Mouse (Mus musculus) B cell, adult 2 months (primary cell): ENCODE measurements around the gene Nsun5.
A peak's percentile ranks its signal among the peaks of the same experiment; 100 is the strongest.

Experiments
- DNase-seq, 2 experiments: peaks; one replicate each; pipeline ENCODE4 v3.0.0; 2022

The Nsun5 gene

DNA sequence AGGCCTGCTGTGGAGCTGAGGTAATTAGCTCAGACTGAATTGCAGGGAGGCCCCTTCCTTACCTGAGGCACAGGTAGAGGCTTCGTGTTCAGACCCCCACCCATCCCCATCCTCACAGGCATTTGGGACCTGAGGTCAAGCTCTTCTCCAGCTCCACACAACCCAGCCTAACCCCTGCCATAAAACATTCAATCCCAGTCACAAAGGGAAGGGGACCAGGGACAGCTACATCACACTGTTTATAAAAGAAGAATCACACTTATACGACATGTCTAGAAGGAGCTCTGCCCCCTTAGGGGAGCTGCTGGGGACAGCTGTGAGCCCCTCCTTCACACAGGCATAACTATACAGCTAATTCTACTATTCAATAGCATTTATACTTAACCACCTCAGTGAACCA, 6.6 kb downstream of the Nsun5 start:
- DNase-seq, result no peak

DNA sequence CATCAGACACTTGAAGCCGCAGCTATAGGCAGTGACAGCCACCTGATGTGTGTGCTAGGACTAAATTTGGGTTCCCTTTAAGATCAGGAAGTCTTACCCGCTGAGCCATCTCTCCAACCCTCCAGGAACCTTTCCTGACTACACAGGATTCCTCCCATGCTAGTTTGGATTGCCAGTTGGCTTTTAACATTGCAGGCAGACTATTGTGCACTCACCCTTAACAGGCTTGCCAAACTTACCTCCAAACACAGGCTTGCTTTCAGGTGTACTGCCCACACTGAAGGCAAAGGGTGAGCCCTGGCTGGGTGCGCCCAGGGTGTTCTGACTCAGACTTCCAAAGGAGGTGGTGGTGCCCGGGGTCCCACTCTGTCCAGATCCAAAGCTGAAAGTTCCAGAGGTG, 10.9 kb downstream of the Nsun5 start:
- no peak for DNase-seq

DNA sequence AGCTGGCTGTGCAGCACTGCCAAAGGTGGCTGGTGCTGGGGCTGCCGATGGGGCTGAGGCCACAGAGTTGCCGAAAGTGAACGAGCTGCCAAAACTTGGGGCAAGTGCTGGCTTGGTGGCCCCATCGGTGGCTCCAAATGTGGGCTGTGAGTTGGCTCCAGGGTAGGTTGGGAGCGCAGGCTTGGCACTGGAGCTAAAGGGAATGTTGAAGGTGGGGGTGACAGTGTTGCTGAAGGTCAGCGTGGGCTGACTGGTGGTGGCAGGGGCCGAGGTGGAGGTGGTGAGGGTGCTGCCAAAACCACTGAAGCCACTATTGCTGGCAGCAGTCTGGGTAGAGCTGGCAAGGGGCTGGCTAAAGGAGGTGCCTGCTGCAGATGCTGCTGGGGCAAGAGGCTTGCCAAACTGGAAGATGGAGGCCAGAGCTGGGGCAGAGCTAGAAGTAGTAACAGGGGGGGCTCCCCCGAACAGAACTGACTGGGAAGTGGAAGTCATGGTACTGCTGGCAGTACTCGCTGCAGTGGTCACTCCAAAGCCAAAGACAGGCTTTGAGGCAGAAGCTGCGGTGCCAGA, 11.7 kb downstream of the Nsun5 start:
- DNase-seq, result no peak

DNA sequence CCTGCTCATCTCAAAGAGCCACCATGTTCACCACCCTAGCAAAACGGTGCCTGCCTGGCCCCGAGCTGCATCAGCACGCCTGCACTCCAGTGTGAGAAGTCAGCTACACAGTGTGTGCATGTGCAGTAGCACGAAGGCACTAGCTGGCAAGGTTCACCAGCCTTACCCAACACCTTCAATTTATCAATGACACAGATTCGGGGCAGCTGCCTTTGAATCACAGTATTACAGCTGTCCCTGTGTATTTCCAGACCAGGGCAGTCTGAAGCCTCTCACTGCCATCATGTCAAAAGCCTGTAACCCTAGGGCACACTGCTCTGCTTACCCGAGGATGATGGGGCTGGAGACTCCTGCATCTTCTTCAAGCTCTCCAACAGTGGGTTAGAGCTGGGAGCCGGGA, 13.0 kb downstream of the Nsun5 start:
- no peak for DNase-seq

DNA sequence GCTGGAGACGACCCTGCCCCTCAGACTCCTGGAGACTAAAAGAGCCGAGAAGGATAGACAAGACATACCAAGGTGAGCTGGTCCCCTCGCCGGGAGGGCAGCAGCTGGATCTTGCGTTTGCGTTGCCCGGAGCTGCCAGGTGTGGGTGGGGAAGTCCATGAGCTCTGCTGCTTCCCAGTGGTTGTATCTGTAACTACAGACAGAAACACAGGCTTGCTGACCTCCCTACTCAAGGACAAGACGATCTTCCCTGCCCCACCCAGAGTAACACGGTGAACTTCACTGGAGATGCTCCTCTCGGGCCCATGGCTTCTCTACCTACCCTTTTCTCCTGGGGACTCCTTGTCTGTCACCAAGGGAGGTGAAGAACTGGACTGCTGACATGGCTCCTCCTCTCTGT, 14.0 kb downstream of the Nsun5 start:
- DNase-seq, result no peak

DNA sequence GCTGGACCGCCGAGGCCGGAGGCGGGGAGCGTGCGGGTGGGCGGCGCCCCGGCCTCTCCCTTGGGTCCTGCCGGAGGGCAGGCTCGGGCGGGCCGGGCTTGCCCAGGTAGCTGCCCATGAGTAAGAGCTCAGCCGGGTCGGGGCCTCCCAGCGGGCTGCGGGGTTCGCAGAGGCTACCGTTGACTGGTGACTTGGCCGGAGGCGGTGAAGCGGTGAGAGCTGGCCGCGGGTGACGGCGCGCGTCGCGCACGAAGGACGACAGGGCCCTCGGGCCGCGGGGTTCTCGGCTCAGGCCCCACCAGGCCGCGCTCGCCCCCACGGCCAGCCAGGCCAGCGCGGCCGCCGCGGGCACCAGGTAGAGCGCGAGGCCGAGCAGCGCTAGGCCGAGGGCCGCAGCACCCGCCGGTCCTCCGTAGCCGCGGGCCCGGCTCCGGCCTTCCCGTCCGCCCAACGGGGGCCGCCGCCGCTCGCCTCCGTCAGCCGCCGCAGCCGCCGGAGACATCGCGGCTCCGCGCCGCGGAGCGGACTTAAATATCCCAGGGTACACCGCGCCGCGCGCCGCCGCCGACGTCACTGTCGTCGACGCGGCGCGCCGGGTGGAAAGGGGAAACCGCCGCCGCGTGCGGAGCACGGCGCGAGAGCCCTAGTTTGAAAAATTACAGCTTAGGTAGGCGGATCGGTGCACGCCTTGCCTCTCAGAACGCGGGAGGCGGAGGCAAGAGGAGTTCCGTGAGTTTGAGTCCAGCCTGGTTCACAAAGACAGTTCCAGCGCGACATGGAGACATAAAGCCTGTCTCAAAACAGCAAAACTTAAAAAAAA, 24.5 kb downstream of the Nsun5 start, which contains the start of gene Pom121:
Gene Pom121 (minus strand): TSS at position 543 of the 820 bp plus-strand sequence.
- peak; percentile 87 to 88 for DNase-seq

DNA sequence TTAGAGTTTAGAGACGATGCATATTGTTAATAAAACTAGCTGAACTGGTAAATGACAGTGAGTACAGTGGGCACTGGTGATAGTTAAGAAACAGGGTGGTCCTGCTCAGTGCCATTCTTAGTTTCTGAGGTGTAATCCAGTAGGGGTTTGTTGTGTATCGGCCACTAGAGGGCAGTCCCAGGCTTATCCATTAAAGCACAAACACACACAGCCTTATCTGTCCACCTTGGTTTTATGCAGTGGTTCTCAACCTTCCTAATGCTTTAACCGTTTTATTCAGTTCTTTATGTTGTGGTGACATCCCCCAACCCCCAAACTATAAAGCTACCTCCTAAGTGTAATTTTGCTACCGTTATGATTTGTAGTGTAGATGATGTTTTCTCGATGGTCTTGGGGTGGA, 26.1 kb downstream of the Nsun5 start:
- peak; percentile 64 to 66 for DNase-seq

DNA sequence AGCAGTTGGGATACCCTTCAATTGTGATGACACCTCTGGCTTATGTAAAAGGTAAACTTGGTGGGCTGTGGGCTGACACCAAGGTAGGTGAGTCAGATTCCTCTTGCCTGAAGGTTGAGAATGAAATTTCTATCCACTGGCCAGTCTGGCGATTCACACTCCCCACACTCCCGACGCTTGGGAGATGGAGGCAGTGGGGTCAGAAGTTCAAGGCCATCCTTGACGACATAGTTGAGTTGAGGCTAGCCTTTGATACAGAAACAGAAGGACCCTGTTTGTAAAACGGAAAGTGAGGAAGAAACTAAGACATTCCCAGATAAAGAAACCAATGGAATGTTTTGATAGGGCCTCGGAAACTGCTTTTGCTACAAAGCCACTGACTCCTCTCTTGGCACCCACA, 29.6 kb downstream of the Nsun5 start:
- DNase-seq, result no peak

DNA sequence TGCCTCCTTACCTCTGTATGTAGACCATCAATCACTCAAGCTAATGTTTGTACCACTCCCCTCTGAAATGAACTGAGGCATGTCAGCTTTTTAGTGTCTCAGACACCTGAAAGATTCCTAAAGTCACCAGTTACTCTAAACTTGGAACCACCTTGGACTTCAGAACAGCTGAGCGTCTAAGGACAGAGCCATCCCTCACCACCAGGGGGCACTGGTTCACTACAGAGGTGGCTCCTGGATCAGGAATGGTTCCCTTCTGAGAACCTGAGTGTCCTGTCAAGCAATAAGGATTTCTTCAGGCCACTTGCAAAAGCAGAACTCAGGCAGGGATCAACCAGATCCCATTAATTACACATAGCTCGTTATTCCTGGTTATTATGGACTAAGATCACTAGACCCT, 30.5 kb downstream of the Nsun5 start:
- DNase-seq, result peak; percentile 87 to 88

DNA sequence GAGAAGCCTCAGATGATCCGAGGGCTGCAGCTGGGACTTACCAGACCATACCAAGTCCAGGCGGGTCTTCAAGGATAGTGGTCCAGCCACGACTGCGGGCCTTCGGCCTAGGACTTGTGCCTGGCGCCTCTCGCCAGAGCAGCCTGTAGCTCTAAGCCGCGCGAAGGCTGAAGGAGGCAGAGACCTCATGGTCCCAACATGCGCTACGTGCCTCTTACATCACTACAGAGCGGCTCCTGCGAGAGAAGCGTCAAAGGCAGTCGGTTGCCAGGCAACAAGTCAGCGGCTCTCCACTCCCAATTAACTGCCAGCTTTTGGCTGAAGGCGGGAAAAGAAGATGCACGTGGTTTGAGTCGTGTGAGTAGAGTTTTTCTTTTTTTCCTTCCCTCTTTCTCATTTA, 34.9 kb downstream of the Nsun5 start:
- no peak for DNase-seq

DNA sequence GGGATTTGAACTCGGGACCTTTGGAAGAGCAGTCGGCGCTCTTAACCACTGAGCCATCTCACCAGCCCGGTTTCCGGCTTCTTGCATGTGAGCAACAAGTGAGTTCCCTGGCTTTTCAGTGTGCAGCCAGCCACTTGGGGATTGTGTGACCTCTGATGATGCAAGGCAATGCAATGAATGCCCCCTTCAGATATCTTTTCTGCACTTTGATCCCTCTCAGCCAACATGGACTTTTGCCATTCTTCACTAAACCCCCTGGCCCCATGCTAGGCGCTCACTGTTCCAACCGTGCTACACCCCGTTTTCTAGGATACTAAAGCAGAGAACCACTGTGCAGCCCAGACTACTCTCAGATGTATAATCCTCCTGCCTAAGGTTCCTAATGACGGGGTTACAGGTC, 35.7 kb downstream of the Nsun5 start:
- no peak for DNase-seq

DNA sequence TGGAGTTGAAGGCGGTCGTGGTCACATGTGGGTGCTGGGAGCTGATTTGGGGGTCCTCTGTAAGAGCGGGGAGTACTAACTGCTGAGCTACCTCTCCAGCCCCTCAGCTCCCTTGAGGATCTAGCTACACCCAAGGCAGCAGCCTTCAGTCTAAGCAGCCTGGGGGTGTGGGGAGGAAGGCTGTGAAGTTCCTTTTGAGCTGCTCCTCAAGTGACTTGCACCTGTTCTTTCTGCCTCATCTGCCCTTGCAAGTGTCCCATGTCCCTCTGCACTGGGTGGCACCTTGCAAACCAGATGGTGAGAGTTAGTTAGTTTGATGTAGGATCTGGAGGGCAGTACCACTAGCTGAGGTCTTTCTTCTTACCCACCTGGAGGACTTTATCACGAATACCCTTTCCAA, 38.4 kb downstream of the Nsun5 start:
- DNase-seq, result no peak

DNA sequence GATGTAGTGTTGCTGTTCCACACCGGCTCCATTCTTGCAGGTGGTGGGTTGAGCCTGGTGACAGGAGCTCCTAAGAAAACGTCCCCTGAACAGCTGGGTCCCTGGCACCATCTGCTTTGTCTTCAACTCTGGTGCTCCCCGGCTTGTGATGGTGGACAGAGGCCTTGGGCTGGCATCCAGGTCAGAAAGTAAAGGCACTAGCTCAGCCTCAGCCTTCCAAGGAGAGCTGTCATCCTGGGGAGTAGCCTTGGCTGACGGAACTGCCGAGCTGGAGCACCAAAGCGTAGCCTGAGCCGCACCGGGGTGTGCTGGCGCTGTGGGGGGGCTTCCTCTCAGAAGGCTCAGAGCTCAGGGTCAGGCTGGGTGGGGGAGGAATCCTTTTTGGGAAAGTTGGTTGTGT, 40.5 kb downstream of the Nsun5 start:
- no peak for DNase-seq
